Mouse (Mus musculus): ENCODE data around the gene Ifitm6. TPM values are rescaled to one million over a fixed set of nuclear protein-coding genes. Genes with fewer than 3 reads are reported as not detected.

The Ifitm6 gene
- polyA plus RNA-seq, 1 experiment from 2014 or later, result not detected

DNA sequence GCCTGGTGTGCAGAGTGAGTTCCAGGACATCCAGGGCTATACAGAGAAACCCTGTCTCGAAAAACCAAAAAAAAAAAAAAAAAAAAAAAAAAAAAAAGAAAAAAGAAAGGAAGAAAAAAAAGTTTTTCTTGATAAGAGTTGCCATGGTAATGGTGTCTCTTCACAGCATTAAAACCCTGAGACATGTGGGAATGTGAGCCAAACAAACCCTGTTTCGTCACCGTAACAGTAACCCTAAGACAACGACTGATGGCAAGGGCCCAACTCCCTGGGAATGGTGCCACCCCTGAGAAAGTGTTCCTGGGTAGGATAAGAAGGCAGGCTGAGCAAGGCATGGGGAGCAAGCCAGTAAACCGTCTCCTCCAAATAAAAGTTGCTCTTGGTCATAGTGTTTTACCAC is 10.8 kb downstream of the Ifitm6 start:
- no peak overlapping the region for H3K9ac ChIP-seq (ENCODE audit: low read length)
- no peaks in the 10 kb centered on the region; the same call in 1 of the 2 replicates for H3K27me3 ChIP-seq (ENCODE audit: control insufficient read depth, insufficient read depth, low read length)
- no peak for ATAC-seq (ENCODE audit: low FRiP score)
- no peak overlapping the region for H3K4me3 ChIP-seq (ENCODE audit: low read depth, low read length)
- no peaks in the 10 kb centered on the region for H3K9me3 ChIP-seq (ENCODE audit: control insufficient read depth, low read length)
- no peak for DNase-seq (ENCODE audit: low spot score, missing footprints)
- 89% methylated on average over 5 of the region's 5 CpGs for WGBS
- H3K4me2 ChIP-seq, result no peak overlapping the region
- H3K36me3 ChIP-seq (ENCODE audit: control insufficient read depth, insufficient read depth, low read length), result no peaks in the 10 kb centered on the region
- H3K4me1 ChIP-seq (ENCODE audit: control insufficient read depth, insufficient read depth, low read length), result peaks cover 3% of the 10 kb centered on the region; the same call in 1 of the 2 replicates
- no peak overlapping the region for H3K27ac ChIP-seq (ENCODE audit: low read depth, low read length)

DNA sequence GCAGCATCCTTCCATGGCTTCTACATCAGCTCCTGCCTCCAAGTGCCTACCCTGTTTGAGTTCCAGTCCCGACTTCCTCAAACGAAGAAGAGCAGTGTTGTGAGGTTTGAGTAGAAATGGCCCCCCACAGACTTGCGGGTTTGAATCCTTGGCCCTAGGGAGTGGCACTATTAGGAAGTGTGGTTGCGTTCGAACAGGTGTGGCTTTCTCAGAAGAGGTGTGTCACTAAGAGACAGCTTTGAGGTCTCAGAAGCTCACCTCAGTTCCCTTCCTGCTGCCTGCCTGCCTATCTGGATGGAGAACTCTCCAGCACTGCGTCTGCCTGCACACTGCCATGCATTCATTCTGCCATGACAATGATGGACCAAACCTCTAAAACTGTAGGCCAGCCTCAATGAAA is 11.3 kb downstream of the Ifitm6 start:
- Histone ChIP-seq H3K4me2 (no peak overlapping the region), H3K27ac (ENCODE audit: low read depth, low read length) (no peak overlapping the region), H3K27me3 (ENCODE audit: control insufficient read depth, insufficient read depth, low read length) (no peaks in the 10 kb centered on the region; the same call in 1 of the 2 replicates), H3K4me3 (ENCODE audit: low read depth, low read length) (no peak overlapping the region), H3K9me3 (ENCODE audit: control insufficient read depth, low read length) (no peaks in the 10 kb centered on the region), H3K9ac (ENCODE audit: low read length) (no peak overlapping the region), H3K36me3 (ENCODE audit: control insufficient read depth, insufficient read depth, low read length) (no peaks in the 10 kb centered on the region), H3K4me1 (ENCODE audit: control insufficient read depth, insufficient read depth, low read length) (peaks cover 3% of the 10 kb centered on the region; the same call in 1 of the 2 replicates)
- 94% methylated on average over 6 of the region's 6 CpGs for WGBS
- no peak for DNase-seq (ENCODE audit: low spot score, missing footprints)
- no peak for ATAC-seq (ENCODE audit: low FRiP score)

DNA sequence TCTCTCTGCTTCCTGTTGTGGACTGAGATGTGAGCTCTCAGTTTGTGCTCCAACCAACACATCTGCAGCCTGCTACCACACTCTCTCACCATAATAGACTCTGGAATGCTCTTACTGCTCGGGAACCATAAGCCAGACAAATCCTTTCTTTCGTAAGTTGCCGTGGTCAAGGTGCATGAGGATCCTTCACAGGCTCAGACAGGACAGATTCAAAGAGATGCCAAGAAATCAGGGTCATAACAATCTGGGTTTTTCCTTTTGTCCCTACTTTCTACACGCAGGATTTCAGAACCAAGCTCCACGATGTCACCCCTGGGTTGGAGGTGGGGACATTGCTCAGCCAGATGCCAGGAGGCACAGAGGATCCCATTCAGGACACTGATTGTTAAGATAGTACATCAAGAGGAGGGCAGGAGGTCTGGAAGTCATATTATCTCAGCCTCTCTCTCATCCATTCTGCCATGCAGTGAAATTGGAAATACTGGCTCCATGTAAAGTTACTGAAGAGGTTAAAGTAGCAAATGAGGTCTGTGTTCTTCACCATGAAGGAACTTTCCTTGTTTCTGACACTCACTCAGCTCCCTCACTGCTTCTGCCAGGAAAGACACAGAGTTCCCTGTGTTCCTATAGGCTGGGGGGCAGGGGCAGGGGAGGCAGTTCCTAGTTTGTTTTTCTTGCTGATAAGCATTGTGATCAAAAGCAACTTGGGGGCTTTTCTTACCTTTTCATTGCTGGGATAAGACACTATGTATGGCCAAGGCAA is 14.3 kb downstream of the Ifitm6 start:
- no peak overlapping the region for H3K4me3 ChIP-seq (ENCODE audit: low read depth, low read length)
- no peaks in the 10 kb centered on the region for H3K36me3 ChIP-seq (ENCODE audit: control insufficient read depth, insufficient read depth, low read length)
- H3K9ac ChIP-seq (ENCODE audit: low read length), result no peak overlapping the region
- no peaks in the 10 kb centered on the region; the same call in 1 of the 2 replicates for H3K27me3 ChIP-seq (ENCODE audit: control insufficient read depth, insufficient read depth, low read length)
- no peak overlapping the region for H3K27ac ChIP-seq (ENCODE audit: low read depth, low read length)
- WGBS, result 83% methylated on average over 5 of the region's 5 CpGs
- ATAC-seq (ENCODE audit: low FRiP score) (no peak), DNase-seq (ENCODE audit: low spot score, missing footprints) (no peak)
- no peak overlapping the region for H3K4me2 ChIP-seq
- H3K4me1 ChIP-seq (ENCODE audit: control insufficient read depth, insufficient read depth, low read length), result peaks cover 3% of the 10 kb centered on the region; the same call in 1 of the 2 replicates
- no peaks in the 10 kb centered on the region for H3K9me3 ChIP-seq (ENCODE audit: control insufficient read depth, low read length)

DNA sequence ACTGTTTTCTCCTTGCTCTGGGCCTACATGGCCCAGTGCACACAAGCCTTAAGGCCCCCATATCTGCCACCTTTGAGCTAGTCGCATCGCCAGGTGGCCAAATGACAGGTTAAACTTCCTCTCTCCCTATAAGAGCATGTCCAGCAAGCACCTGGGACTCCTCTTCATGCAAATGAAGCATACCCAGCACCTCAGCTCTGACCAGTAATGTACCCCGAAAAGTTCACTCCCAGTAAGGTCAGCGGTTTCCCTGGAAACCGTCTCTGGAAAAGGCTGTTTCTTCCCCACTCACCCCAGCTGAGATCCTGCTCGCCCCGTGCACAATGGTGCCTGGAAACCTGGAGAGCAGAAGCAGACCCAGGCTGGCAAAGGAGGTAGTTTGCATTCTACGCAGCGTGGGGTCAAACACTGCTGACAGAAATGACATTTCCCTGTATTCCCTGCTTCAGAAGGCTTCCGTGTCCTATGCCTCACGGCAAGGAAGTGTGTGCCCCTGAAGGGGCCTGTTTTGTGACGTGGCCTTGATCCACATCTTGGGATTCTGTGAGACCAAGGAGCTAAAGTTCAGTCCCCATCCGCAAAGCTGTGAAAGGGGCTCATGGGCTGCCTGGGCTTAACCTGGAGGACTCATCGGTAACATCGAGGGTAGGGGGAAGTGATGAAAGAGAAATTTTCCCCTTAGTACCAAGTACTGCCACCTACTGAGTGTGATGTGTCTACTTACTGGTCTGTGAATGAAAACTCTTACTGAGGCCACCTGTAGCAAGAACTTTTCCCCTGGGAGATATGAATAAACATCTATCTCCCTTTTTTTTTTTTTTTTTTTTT is 16.6 kb downstream of the Ifitm6 start:
- Histone ChIP-seq H3K9ac (ENCODE audit: low read length) (no peak overlapping the region), H3K4me3 (ENCODE audit: low read depth, low read length) (no peak overlapping the region), H3K27me3 (ENCODE audit: control insufficient read depth, insufficient read depth, low read length) (no peaks in the 10 kb centered on the region), H3K9me3 (ENCODE audit: control insufficient read depth, low read length) (no peaks in the 10 kb centered on the region), H3K4me2 (no peak overlapping the region), H3K27ac (ENCODE audit: low read depth, low read length) (no peak overlapping the region), H3K36me3 (ENCODE audit: control insufficient read depth, insufficient read depth, low read length) (no peaks in the 10 kb centered on the region), H3K4me1 (ENCODE audit: control insufficient read depth, insufficient read depth, low read length) (no peaks in the 10 kb centered on the region)
- WGBS, result 77% methylated on average over 15 of the region's 15 CpGs
- DNase-seq (ENCODE audit: low spot score, missing footprints) (no peak), ATAC-seq (ENCODE audit: low FRiP score) (no peak)

DNA sequence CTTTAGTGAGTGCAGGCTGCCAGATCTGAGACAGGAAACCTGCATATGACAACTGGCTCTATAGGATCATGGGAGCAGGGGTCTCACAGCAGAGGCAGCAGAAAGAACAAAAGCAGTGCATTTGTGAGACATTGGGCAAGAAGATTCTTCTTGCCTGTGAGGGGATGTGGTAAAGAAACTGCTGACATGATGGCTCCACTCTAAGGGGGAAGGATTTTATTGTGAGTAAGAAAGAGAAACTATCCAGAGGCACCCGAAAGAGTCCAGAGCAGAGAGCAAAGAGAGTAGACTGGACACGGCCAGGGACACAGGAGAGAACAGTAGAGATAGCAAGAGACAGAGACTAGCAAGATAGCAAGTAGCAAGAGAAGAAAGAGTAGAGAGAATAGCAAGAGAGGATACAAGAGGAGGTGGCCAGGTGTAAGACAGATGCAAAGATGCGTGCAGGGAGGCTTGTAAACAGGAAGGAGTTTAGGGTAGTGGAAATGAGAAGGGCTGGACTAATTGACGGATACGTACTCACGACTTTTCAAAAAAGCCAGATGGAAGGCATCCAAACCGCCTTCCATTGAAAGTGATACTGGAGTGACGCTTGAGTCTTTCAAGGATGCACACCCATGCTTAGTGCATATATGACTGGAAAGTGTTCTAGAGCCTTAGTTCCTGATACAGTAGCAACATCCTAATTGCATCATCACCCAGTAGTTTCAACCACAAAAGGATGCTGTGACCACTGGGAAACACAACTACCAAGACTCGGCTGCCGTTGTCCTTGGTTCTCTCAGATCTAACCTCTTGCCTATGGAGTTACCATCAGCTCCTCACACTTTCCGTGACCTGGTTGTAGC is 18.6 kb downstream of the Ifitm6 start:
- no peaks in the 10 kb centered on the region for H3K27me3 ChIP-seq (ENCODE audit: control insufficient read depth, insufficient read depth, low read length)
- 91% methylated on average over 11 of the region's 11 CpGs for WGBS
- H3K4me2 ChIP-seq, result no peak overlapping the region
- H3K27ac ChIP-seq (ENCODE audit: low read depth, low read length), result no peak overlapping the region
- no peaks in the 10 kb centered on the region for H3K36me3 ChIP-seq (ENCODE audit: control insufficient read depth, insufficient read depth, low read length)
- no peak for ATAC-seq (ENCODE audit: low FRiP score)
- no peaks in the 10 kb centered on the region for H3K4me1 ChIP-seq (ENCODE audit: control insufficient read depth, insufficient read depth, low read length)
- H3K9me3 ChIP-seq (ENCODE audit: control insufficient read depth, low read length), result no peaks in the 10 kb centered on the region
- H3K4me3 ChIP-seq (ENCODE audit: low read depth, low read length), result no peak overlapping the region
- DNase-seq (ENCODE audit: low spot score, missing footprints), result no peak
- no peak overlapping the region for H3K9ac ChIP-seq (ENCODE audit: low read length)

DNA sequence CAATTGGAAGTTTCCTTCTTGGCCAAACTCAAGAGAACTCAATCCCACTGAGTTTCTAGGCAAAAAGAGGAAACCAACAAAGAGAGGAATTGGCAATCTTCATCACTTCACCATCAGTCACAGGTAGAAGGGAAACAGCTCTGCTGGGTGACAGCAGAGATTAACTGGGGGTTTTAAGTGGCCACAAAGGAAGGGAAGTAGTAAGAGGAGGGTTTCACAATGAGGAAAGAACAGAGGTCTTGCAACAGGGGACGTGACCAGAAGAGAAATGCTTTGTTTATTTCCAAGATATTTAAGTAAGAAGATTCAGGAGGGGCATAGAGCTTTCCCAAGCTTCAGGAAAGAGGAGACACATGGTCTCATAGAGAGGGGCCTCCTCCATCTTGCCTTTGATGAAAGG is 19.9 kb downstream of the Ifitm6 start:
- H3K9ac ChIP-seq (ENCODE audit: low read length), result no peak overlapping the region
- H3K9me3 ChIP-seq (ENCODE audit: control insufficient read depth, low read length), result no peaks in the 10 kb centered on the region
- H3K27ac ChIP-seq (ENCODE audit: low read depth, low read length), result no peak overlapping the region
- H3K4me2 ChIP-seq, result no peak overlapping the region
- DNase-seq (ENCODE audit: low spot score, missing footprints) (no peak), ATAC-seq (ENCODE audit: low FRiP score) (no peak)
- H3K36me3 ChIP-seq (ENCODE audit: control insufficient read depth, insufficient read depth, low read length), result no peaks in the 10 kb centered on the region
- H3K4me1 ChIP-seq (ENCODE audit: control insufficient read depth, insufficient read depth, low read length), result no peaks in the 10 kb centered on the region
- no peaks in the 10 kb centered on the region for H3K27me3 ChIP-seq (ENCODE audit: control insufficient read depth, insufficient read depth, low read length)
- H3K4me3 ChIP-seq (ENCODE audit: low read depth, low read length), result no peak overlapping the region
- WGBS, result 67% methylated on average over 1 of the region's 1 CpGs

DNA sequence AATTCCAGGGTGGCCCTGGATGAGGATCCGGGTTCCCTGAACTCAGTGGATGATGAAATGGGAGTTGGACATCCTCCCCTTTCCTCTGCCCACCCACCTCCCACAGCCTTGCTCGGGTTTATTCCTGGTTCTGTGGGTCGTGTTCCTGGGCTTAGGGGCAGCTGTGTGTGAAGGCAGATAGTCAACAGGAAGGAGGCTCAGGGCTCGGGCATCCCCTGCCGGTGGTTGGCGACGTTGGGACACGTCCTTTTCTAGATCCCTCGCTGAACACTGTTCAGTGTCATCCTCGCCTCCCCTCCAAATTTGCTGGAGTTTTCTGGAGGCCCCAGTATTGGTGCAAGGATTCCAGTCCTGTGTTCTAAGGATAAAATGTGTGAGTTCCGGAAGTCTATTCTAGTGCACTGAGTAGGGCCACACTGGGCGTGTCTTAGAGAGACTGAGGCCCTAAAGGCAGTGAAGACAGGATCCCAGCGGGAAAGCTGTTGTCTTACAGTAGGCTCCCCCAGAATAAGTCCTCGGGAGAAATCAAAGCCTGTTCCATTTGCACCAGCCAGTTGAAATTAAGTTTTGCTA is 26.5 kb downstream of the Ifitm6 start:
- Histone ChIP-seq H3K9me3 (ENCODE audit: control insufficient read depth, low read length) (no peaks in the 10 kb centered on the region), H3K4me3 (ENCODE audit: low read depth, low read length) (no peak overlapping the region), H3K9ac (ENCODE audit: low read length) (no peak overlapping the region), H3K4me2 (no peak overlapping the region), H3K27ac (ENCODE audit: low read depth, low read length) (no peak overlapping the region), H3K27me3 (ENCODE audit: control insufficient read depth, insufficient read depth, low read length) (no peaks in the 10 kb centered on the region), H3K36me3 (ENCODE audit: control insufficient read depth, insufficient read depth, low read length) (no peaks in the 10 kb centered on the region), H3K4me1 (ENCODE audit: control insufficient read depth, insufficient read depth, low read length) (no peaks in the 10 kb centered on the region)
- WGBS, result 92% methylated on average over 14 of the region's 14 CpGs
- ATAC-seq (ENCODE audit: low FRiP score) (no peak), DNase-seq (ENCODE audit: low spot score, missing footprints) (no peak)

DNA sequence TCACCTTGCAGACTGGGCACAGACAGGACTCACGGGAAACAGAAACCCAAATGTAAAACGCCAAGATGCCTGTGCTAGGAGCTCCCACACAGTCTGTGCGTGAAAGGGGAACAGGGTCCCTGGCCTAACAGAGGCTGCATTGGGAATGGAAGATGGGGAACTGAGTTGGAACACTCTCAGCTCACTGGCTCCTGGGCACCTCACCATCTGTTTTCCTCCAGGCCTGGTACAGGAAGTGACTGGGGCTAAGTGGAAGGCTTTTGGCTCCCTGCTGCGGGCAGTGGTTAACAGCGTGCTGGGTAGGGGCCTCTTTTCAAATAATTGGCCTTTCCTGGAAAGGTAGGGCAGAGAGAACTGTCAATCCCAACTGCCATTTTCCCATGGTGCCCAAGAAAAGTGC is 27.1 kb downstream of the Ifitm6 start:
- H3K36me3 ChIP-seq (ENCODE audit: control insufficient read depth, insufficient read depth, low read length), result no peaks in the 10 kb centered on the region
- no peak overlapping the region for H3K27ac ChIP-seq (ENCODE audit: low read depth, low read length)
- ATAC-seq (ENCODE audit: low FRiP score), result no peak
- H3K4me2 ChIP-seq, result no peak overlapping the region
- H3K4me1 ChIP-seq (ENCODE audit: control insufficient read depth, insufficient read depth, low read length), result no peaks in the 10 kb centered on the region
- H3K4me3 ChIP-seq (ENCODE audit: low read depth, low read length), result no peak overlapping the region
- WGBS, result 76% methylated on average over 5 of the region's 5 CpGs
- no peaks in the 10 kb centered on the region for H3K27me3 ChIP-seq (ENCODE audit: control insufficient read depth, insufficient read depth, low read length)
- H3K9ac ChIP-seq (ENCODE audit: low read length), result no peak overlapping the region
- no peak for DNase-seq (ENCODE audit: low spot score, missing footprints)
- H3K9me3 ChIP-seq (ENCODE audit: control insufficient read depth, low read length), result no peaks in the 10 kb centered on the region

Measured in midbrain, embryonic 11.5 days (tissue).